Mouse (Mus musculus) embryonic facial prominence, embryonic 13.5 days (tissue): ENCODE measurements around the gene Ugt1a9. TPM values are rescaled to one million over a fixed set of nuclear protein-coding genes. Genes with fewer than 3 reads are reported as not detected.
"Not testable (repeated sequence)": the region's sequence is repeated elsewhere in the genome, so short reads cannot be mapped to it uniquely, and the experiment has no call there.

ENCODE experiments used
- ATAC-seq: fragments of 200-750 bp; cut with Nextera tagmentation; 2 replicates; pipeline ENCODE4 v1.8.0; 2017; ENCODE audit warnings: low read depth; ENCODE audit not compliant: insufficient number of reproducible peaks, insufficient read depth, low FRiP score, low TSS enrichment
- H3K27ac ChIP-seq: fragments of 300-500 bp; sonication (generic); 2 replicates; pipeline ENCODE4 v1.5.1; 2015; ENCODE audit warnings: moderate library complexity, mild to moderate bottlenecking, inconsistent platforms
- H3K27me3 ChIP-seq: fragments of 300-500 bp; sonication (generic); 2 replicates; pipeline ENCODE4 v1.6.1; 2015; ENCODE audit warnings: mild to moderate bottlenecking, inconsistent platforms
- H3K36me3 ChIP-seq: fragments of 300-500 bp; sonication (generic); 2 replicates; pipeline ENCODE4 v1.6.1; 2015; ENCODE audit warnings: mild to moderate bottlenecking, inconsistent platforms
- H3K4me1 ChIP-seq: fragments of 300-500 bp; sonication (generic); 2 replicates; pipeline ENCODE4 v1.6.1; 2015; ENCODE audit warnings: inconsistent platforms
- H3K4me2 ChIP-seq: fragments of 300-500 bp; sonication (generic); 2 replicates; pipeline ENCODE4 v1.6.1; 2015; ENCODE audit warnings: moderate library complexity, mild to moderate bottlenecking, inconsistent platforms
- H3K4me3 ChIP-seq: fragments of 300-500 bp; sonication (generic); 2 replicates; pipeline ENCODE4 v1.5.1; 2015; ENCODE audit warnings: mild to moderate bottlenecking, inconsistent platforms
- H3K9ac ChIP-seq: fragments of 300-500 bp; sonication (generic); 2 replicates; pipeline ENCODE4 v1.6.1; 2015; ENCODE audit warnings: mild to moderate bottlenecking, inconsistent platforms
- H3K9me3 ChIP-seq: fragments of 300-500 bp; sonication (generic); 2 replicates; pipeline ENCODE4 v1.6.1; 2016; ENCODE audit warnings: inconsistent platforms
- WGBS: fragments of 180-500 bp; shearing (Covaris S2); methylation state at CpG from one replicate; pipeline ENCODE4 v1.1.7; 2015; ENCODE audit warnings: mixed read lengths; 5-methylcytosine and 5-hydroxymethylcytosine counted together
- polyA plus RNA-seq: library from polyadenylated mRNA; unstranded; fragments of >200 nt; fragmentation: Nextera tagmentation; extraction: Ambion mirVana; gene quantifications from 2 replicates; pipeline ENCODE4 v1.2.1, GENCODE M21; 2015

The Ugt1a9 gene
- polyA plus RNA-seq: not detected in 2 replicates

DNA sequence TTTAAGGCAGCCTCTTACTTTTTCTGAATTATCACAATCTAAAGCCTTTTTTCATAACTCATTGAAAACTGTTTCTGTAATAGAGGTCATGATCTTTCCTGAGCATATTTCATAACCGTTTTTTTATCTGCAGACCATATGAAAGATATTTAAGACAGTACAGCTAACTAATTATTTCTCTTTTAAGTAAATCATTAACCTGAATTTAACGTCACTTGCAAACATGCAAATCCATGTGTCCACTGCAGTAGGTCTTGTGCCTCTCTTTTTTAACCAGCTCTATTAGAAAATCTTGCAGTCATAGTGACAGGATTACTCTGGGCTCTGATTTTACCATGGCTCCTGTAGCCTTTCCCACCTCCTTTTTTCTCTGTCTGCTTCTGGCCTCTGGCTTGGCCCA is at the start of gene Ugt1a9:
Ugt1a9 (plus strand) TSS at position 306 of the 400 bp plus-strand sequence.
- H3K4me3 ChIP-seq: no peak within 1 kb of the TSS
- no peaks in the 10 kb centered on the region for H3K36me3 ChIP-seq
- no peaks in the 10 kb centered on the region for H3K27me3 ChIP-seq
- ATAC-seq: no peak
- WGBS: 76% methylated on average over 2 of the region's 2 CpGs
- H3K27ac ChIP-seq: no peak within 1 kb of the TSS
- no peak within 1 kb of the TSS for H3K9ac ChIP-seq
- no peaks in the 10 kb centered on the region for H3K4me1 ChIP-seq
- H3K4me2 ChIP-seq: no peak within 1 kb of the TSS
- no peaks in the 10 kb centered on the region for H3K9me3 ChIP-seq

DNA sequence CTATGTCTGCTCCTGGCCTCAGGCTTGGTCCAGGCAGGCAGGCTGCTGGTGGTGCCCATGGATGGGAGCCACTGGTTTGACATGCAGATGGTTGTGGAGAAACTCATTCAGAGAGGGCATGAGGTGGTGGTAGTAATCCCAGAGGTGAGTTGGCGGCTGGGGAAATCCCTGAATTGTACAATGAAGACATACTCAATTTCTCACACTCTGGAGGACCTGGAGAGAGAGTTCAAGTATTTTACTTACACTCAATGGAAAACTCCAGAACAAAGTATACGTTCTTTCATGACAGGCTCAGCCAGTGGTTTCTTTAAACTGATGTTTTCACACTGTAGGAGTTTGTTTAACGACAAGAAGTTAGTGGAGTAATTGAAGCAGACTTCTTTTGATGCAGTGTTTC is 45.4 kb upstream of the Ugt1a9 start:
- H3K4me3 ChIP-seq, H3K36me3 ChIP-seq, H3K27me3 ChIP-seq, H3K9ac ChIP-seq, H3K27ac ChIP-seq, H3K4me1 ChIP-seq, H3K4me2 ChIP-seq, H3K9me3 ChIP-seq, ATAC-seq: not testable (repeated sequence)
- WGBS: 80% methylated on average over 3 of the region's 3 CpGs

DNA sequence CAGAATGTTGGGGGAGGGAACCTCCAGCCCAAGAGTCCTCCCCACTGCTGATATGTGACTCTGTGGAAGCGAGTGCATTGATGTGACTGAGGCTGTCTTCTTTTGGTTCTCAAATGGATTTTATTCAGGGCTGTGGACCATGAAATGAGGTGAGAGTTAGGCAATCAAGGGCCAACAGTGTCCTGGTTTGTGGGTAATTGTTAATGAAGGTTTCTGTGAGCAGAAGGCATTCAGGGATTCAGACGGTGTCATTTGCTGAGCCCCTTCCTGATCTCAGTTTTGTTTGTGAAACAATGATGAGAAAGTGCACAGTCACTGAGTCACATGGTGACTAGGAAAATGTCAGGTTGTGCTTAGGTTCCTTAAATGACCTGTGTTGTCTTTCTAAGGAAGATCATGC is 27.6 kb upstream of the Ugt1a9 start:
- H3K4me2 ChIP-seq, H3K27me3 ChIP-seq, H3K27ac ChIP-seq, H3K4me3 ChIP-seq, H3K36me3 ChIP-seq, H3K9ac ChIP-seq, H3K4me1 ChIP-seq, ATAC-seq, H3K9me3 ChIP-seq: not testable (repeated sequence)
- 83% methylated on average over 1 of the region's 2 CpGs for WGBS

DNA sequence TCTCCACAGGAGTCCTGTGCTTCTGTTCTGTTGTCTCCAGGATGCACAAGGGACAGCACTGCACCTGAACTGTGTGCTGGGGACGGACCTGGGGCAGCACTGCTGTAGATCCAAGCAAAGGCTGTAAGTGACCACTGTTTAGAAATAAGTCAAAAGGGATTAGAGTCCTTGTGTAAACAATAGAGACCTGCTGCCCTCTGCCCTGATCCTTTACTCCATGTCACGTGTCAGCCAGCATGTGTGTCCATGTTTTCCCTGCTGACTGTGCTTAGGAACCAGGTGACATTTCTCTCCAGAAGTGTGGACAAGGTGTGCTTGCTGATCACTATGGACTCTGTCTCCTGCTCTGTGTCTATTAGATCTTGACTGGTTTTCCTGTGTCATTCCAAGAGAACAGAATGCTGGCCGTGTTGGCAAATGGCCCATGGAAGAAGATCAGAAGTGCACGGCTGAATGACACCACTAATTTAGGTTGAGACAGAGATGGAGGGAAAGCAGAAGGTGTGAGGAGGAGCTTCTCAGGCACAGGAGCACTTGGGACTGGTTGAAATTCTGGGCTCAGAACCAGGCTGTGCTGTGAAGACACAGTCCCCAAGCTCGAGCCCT is 25.7 kb upstream of the Ugt1a9 start:
- not testable (repeated sequence) for H3K9ac ChIP-seq, H3K27me3 ChIP-seq, H3K4me2 ChIP-seq, H3K36me3 ChIP-seq, H3K4me3 ChIP-seq, H3K9me3 ChIP-seq, H3K27ac ChIP-seq, ATAC-seq, H3K4me1 ChIP-seq
- WGBS: 68% methylated on average over 4 of the region's 5 CpGs

DNA sequence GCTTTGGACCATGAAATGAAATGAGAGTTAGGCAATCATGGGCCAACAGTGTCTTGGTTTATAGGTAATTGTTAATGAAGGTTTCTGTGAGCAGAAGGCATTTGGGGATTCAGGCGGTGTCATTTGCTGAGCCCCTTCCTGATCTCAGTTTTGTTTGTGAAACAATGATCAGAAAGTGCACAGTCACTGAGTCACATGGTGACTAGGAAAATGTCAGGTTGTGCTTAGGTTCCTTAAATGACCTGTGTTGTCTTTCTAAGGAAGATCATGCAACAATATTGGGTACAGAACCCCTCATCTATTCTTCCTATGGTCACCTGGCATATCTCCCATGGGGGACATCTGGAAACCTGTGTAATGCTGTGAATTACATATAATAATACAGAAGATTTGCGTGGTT is 23.2 kb upstream of the Ugt1a9 start:
- H3K4me3 ChIP-seq, H3K9me3 ChIP-seq, H3K27ac ChIP-seq, H3K4me1 ChIP-seq, H3K36me3 ChIP-seq, H3K9ac ChIP-seq, ATAC-seq, H3K4me2 ChIP-seq, H3K27me3 ChIP-seq: not testable (repeated sequence)
- 87% methylated on average over 2 of the region's 2 CpGs for WGBS

DNA sequence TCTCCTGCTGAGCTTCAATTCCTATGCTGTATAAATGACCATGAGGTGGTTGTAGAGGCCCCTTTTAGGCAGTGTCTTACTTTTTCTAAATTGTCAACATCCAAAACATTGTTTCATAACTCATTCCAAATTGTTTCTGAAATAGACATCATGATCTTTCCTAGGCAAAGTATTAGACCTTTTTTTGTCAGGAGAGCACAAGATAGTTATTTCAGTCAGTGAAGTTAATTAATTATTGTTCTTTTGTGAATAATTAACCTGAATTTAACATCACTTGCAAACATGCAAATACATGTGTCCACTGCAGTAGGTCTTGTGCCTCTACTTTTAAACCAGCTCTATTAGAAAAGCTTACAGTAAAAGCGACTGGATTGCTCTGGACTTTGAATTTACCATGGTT is 15.5 kb upstream of the Ugt1a9 start, which contains the start of gene Ugt1a10:
Ugt1a10 (plus strand) TSS at position 301 of the 400 bp plus-strand sequence.
- H3K27ac ChIP-seq: no peak within 1 kb of the TSS
- H3K4me3 ChIP-seq: no peak within 1 kb of the TSS
- no peak for ATAC-seq
- no peak within 1 kb of the TSS for H3K4me2 ChIP-seq
- H3K9ac ChIP-seq: no peak within 1 kb of the TSS
- H3K36me3 ChIP-seq: no peaks in the 10 kb centered on the region
- H3K9me3 ChIP-seq: no peaks in the 10 kb centered on the region
- no peaks in the 10 kb centered on the region for H3K4me1 ChIP-seq
- no peaks in the 10 kb centered on the region for H3K27me3 ChIP-seq
- 80% methylated on average over 1 of the region's 1 CpGs for WGBS

DNA sequence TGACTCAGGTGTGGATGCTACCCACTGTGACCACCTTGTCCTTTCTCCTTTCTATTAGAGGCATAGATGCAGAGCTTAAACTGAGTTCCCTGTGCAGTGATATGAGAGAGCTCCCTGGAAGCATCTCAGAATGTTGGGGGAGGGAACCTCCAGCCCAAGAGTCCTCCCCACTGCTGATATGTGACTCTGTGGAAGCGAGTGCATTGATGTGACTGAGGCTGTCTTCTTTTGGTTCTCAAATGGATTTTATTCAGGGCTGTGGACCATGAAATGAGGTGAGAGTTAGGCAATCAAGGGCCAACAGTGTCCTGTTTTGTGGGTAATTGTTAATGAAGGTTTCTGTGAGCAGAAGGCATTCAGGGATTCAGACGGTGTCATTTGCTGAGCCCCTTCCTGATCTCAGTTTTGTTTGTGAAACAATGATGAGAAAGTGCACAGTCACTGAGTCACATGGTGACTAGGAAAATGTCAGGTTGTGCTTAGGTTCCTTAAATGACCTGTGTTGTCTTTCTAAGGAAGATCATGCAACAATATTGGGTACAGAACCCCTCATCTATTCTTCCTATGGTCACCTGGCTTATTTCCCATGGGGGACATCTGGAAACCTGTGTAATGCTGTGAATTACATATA is 4.0 kb upstream of the Ugt1a9 start:
- not testable (repeated sequence) for H3K36me3 ChIP-seq, H3K27me3 ChIP-seq, H3K4me1 ChIP-seq, H3K9me3 ChIP-seq, H3K9ac ChIP-seq, ATAC-seq, H3K4me3 ChIP-seq, H3K27ac ChIP-seq, H3K4me2 ChIP-seq
- WGBS: 50% methylated on average over 1 of the region's 2 CpGs

DNA sequence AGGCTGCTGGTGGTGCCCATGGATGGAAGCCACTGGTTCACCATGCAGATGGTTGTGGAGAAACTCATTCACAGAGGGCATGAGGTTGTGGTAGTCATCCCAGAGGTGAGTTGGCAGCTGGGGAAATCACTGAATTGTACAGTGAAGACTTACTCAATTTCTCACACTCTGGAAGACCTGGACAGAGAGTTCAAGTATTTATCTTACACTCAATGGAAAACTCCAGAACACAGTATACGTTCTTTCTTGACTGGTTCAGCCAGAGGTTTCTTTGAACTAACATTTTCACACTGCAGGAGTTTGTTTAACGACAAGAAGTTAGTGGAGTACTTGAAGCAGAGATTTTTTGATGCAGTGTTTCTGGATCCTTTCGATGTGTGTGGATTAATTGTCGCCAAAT is 302 bp downstream of the Ugt1a9 start:
- no peaks in the 10 kb centered on the region for H3K4me1 ChIP-seq
- WGBS: 84% methylated on average over 4 of the region's 4 CpGs
- no peaks in the 10 kb centered on the region for H3K9me3 ChIP-seq
- no peak overlapping the region for H3K4me3 ChIP-seq
- H3K27ac ChIP-seq: no peak overlapping the region
- H3K36me3 ChIP-seq: no peaks in the 10 kb centered on the region
- no peak for ATAC-seq
- no peaks in the 10 kb centered on the region for H3K27me3 ChIP-seq
- H3K4me2 ChIP-seq: no peak overlapping the region
- no peak overlapping the region for H3K9ac ChIP-seq

DNA sequence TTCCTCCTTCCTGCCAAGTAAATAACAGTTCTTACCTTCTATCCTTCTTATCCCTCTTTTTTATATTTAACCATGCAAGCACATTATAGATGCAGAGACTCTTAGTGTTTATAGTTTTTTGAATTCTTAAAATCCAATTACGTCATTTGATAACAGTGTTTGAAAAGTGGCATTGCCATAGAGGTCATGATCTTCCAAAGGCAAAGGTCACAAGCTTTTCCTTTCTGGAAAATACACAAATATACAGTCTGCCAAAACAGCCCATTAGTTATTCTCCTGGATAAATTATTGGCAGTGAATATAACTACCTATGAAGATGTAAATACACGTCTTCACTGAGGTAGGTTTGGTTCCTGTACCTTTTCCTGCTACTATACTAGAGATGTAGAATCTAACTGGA is 3.9 kb downstream of the Ugt1a9 start:
- Histone ChIP-seq H3K4me2 (no peak overlapping the region), H3K4me3 (no peak overlapping the region), H3K27me3 (no peaks in the 10 kb centered on the region), H3K36me3 (no peaks in the 10 kb centered on the region), H3K9me3 (no peaks in the 10 kb centered on the region), H3K27ac (no peak overlapping the region), H3K4me1 (no peaks in the 10 kb centered on the region), H3K9ac (no peak overlapping the region)
- WGBS: 88% methylated on average over 2 of the region's 2 CpGs
- no peak for ATAC-seq

DNA sequence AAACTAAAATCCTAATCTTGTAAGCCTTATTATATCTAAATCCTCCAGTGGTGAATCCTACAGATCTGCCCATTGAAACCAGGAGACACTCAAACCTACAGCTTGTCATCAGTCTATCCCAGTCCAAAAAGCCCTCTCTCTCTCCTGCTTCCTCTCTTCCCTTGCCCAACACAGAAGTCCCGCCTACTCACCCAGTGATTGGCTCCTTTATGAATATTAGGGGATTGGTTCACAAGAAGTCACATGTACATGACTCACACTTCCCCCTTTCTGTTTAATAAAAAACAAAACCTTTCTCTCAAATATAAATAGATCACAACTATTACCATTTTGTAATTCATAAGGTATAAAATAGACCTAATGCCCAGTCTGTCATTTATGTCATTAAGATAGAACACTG is 6.5 kb downstream of the Ugt1a9 start:
- Histone ChIP-seq H3K27ac (no peak overlapping the region), H3K9me3 (no peaks in the 10 kb centered on the region), H3K4me2 (no peak overlapping the region), H3K4me3 (no peak overlapping the region), H3K9ac (no peak overlapping the region), H3K4me1 (no peaks in the 10 kb centered on the region), H3K36me3 (no peaks in the 10 kb centered on the region), H3K27me3 (no peaks in the 10 kb centered on the region)
- no peak for ATAC-seq
- WGBS: 83% methylated on average over 1 of the region's 1 CpGs

DNA sequence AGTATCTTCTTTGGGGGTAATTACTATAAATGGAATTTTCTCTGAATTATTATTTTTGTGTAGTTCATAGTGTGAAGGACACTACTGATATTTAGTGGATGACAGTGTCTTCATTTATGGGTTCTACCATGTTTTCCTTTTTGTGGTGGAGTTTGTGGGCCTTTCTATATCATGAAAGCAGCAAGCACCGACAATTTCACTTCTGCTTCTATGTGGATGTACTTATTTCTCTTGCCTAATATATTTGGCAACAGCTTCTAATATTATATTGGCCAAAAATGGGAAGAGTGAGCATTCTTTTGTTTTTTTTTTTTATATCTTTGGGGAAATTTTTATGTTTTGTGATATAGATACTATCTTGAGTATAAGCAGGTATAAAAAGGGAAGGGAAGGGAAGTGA is 11.1 kb downstream of the Ugt1a9 start:
- WGBS: 96% methylated on average over 1 of the region's 1 CpGs
- no peak overlapping the region for H3K4me3 ChIP-seq
- H3K4me1 ChIP-seq: no peaks in the 10 kb centered on the region
- H3K27me3 ChIP-seq: no peaks in the 10 kb centered on the region
- no peaks in the 10 kb centered on the region for H3K9me3 ChIP-seq
- no peak for ATAC-seq
- H3K4me2 ChIP-seq: no peak overlapping the region
- no peak overlapping the region for H3K9ac ChIP-seq
- H3K27ac ChIP-seq: no peak overlapping the region
- no peaks in the 10 kb centered on the region for H3K36me3 ChIP-seq

DNA sequence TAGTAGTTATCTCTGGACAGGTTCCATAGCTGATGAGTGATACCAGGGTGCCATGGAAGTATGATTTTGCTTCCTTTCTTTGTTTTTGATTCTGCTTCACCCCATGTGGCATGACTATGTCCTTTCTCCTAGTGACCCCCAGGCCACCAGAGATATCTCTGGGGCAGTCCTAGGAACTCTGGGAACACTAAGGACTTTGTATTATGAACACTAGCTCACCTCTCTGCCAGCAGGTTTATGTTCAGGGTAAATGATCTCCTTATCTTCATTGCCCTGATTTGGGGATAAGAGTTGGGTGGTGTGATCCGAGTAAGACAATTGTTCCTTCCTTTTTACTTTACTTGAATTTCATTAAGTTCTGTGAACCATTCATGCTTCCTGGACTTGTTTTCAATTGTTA is 15.5 kb downstream of the Ugt1a9 start:
- Histone ChIP-seq H3K4me2 (no peak overlapping the region), H3K9ac (no peak overlapping the region), H3K9me3 (no peaks in the 10 kb centered on the region), H3K4me3 (no peak overlapping the region), H3K27ac (no peak overlapping the region), H3K27me3 (no peaks in the 10 kb centered on the region), H3K4me1 (no peaks in the 10 kb centered on the region), H3K36me3 (no peaks in the 10 kb centered on the region)
- 57% methylated on average over 1 of the region's 1 CpGs for WGBS
- ATAC-seq: no peak
